Mouse (Mus musculus) CH12.LX (cell line): ENCODE data around the gene Cryzl2. TPM values are rescaled to one million over a fixed set of nuclear protein-coding genes. Genes with fewer than 3 reads are reported as not detected.

Source experiments
- DNase-seq: peaks from one replicate; pipeline ENCODE4 v3.0.0-alpha.2; 2013; ENCODE audit errors: extremely low read depth
- H3K27ac ChIP-seq: 2 replicates; pipeline ENCODE4 v1.5.1; 2012; ENCODE audit warnings: low read depth, mild to moderate bottlenecking, control low read depth, moderate library complexity; ENCODE audit not compliant: insufficient read depth
- H3K27me3 ChIP-seq: replicated peaks from 2 replicates; pipeline ENCODE3; 2012; ENCODE audit warnings: inconsistent platforms
- H3K36me3 ChIP-seq, 2 experiments: replicated peaks in 1 of 2; 2 replicates each; pipeline versions ENCODE3 to v1.6.1; 2012; ENCODE audit warnings: inconsistent platforms in 1 of 2, low read length in 1 of 2, mild to moderate bottlenecking in 1 of 2, mixed read lengths in 1 of 2, moderate library complexity in 1 of 2; ENCODE audit not compliant: control insufficient read depth in 1 of 2, insufficient read depth in 1 of 2
- H3K4me1 ChIP-seq, 2 experiments: 2 replicates each; pipeline ENCODE4 v1.6.1; 2012; ENCODE audit warnings: inconsistent platforms in 1 of 2, moderate library complexity in 1 of 2; ENCODE audit not compliant: insufficient read depth in 2 of 2, control insufficient read depth in 1 of 2
- H3K4me2 ChIP-seq: 2 replicates; pipeline ENCODE4 v1.6.1; 2012; ENCODE audit warnings: low read depth, mild to moderate bottlenecking, control low read depth; ENCODE audit not compliant: poor library complexity, insufficient read depth, severe bottlenecking
- H3K4me3 ChIP-seq, 3 experiments: fragments of 150-350 bp in 1 of 3; sonication (generic) in 1 of 3; replicated peaks in 1 of 3; 2 replicates each; pipeline versions ENCODE3 to v1.5.1; 2011 to 2012; ENCODE audit warnings: low read depth in 2 of 3, low read length in 2 of 3, mild to moderate bottlenecking in 2 of 3, moderate library complexity in 2 of 3, control low read depth in 1 of 3, improper control_type of control experiment in 1 of 3, inconsistent platforms in 1 of 3, mixed read lengths in 1 of 3; ENCODE audit not compliant: poor library complexity in 1 of 3
- H3K79me2 ChIP-seq: replicated peaks from 2 replicates; pipeline ENCODE4 v1.6.1; 2012; ENCODE audit warnings: mild to moderate bottlenecking, moderate library complexity; ENCODE audit not compliant: control insufficient read depth, poor library complexity, insufficient read depth, severe bottlenecking; ENCODE audit errors: extremely low read depth
- H3K9ac ChIP-seq: 2 replicates; pipeline ENCODE4 v1.6.1; 2012; ENCODE audit warnings: low read depth, mild to moderate bottlenecking, control low read depth, moderate library complexity; ENCODE audit not compliant: insufficient read depth
- H3K9me3 ChIP-seq: replicated peaks from 2 replicates; pipeline ENCODE3; 2012; ENCODE audit warnings: low read length, inconsistent platforms, mixed read lengths
- BHLHE40 ChIP-seq: IDR thresholded peaks from 2 replicates; pipeline ENCODE4 v1.6.1; 2011; ENCODE audit warnings: mild to moderate bottlenecking, low read depth, low read length, improper control_type of control experiment
- CHD1 ChIP-seq: IDR thresholded peaks from 2 replicates; pipeline ENCODE4 v1.6.1; 2012; ENCODE audit warnings: low read depth, low read length, improper control_type of control experiment, inconsistent platforms
- CTCF ChIP-seq, 2 experiments: IDR thresholded peaks in 1 of 2; conservative IDR thresholded peaks in 1 of 2; 2 replicates each; pipeline ENCODE4 v1.5.1; 2011 to 2012; ENCODE audit warnings: low read depth in 2 of 2, low read length in 2 of 2, improper control_type of control experiment in 1 of 2, inconsistent platforms in 1 of 2, mild to moderate bottlenecking in 1 of 2, moderate library complexity in 1 of 2
- E2F4 ChIP-seq: IDR thresholded peaks from 2 replicates; pipeline ENCODE4 v1.6.1; 2011; ENCODE audit warnings: low read depth, low read length, improper control_type of control experiment; ENCODE audit not compliant: insufficient replicate concordance
- ELF1 ChIP-seq: IDR thresholded peaks from 2 replicates; pipeline ENCODE4 v1.6.1; 2014; ENCODE audit warnings: low read depth, mild to moderate bottlenecking, inconsistent platforms, low read length, improper control_type of control experiment
- EP300 ChIP-seq: IDR thresholded peaks from 2 replicates; pipeline ENCODE4 v1.6.1; 2011; ENCODE audit warnings: low read length, improper control_type of control experiment
- HCFC1 ChIP-seq: IDR thresholded peaks from 2 replicates; pipeline ENCODE4 v1.6.1; 2012; ENCODE audit warnings: low read depth, mild to moderate bottlenecking, inconsistent platforms, low read length, improper control_type of control experiment
- IRF4 ChIP-seq: IDR thresholded peaks from 2 replicates; pipeline ENCODE4 v1.6.1; 2014; ENCODE audit warnings: low read depth, mild to moderate bottlenecking, inconsistent platforms, low read length, improper control_type of control experiment
- MEF2A ChIP-seq: IDR thresholded peaks from 2 replicates; pipeline ENCODE4 v1.6.1; 2014; ENCODE audit warnings: low read depth, mild to moderate bottlenecking, inconsistent platforms, low read length, improper control_type of control experiment, borderline replicate concordance
- POLR2A ChIP-seq: IDR thresholded peaks from 2 replicates; pipeline ENCODE4 v1.6.1; 2011; ENCODE audit warnings: low read depth, mild to moderate bottlenecking, improper control_type of control experiment, low read length
- RAD21 ChIP-seq: IDR thresholded peaks from 2 replicates; pipeline ENCODE4 v1.6.1; 2011; ENCODE audit warnings: low read depth, mild to moderate bottlenecking, low read length, improper control_type of control experiment, moderate library complexity
- SMC3 ChIP-seq: IDR thresholded peaks from 2 replicates; pipeline ENCODE4 v1.6.1; 2011; ENCODE audit warnings: low read depth, low read length, improper control_type of control experiment
- TBP ChIP-seq: conservative IDR thresholded peaks from 2 replicates; pipeline ENCODE4 v1.6.1; 2011; ENCODE audit warnings: low read depth, low read length, improper control_type of control experiment
- UBTF ChIP-seq: IDR thresholded peaks from 2 replicates; pipeline ENCODE4 v1.6.1; 2012; ENCODE audit warnings: low read depth, mild to moderate bottlenecking, inconsistent platforms, low read length, improper control_type of control experiment, moderate library complexity
- USF2 ChIP-seq: conservative IDR thresholded peaks from 2 replicates; pipeline ENCODE4 v1.6.1; 2011; ENCODE audit warnings: low read depth, low read length, improper control_type of control experiment
- ZNF384 ChIP-seq: IDR thresholded peaks from 2 replicates; pipeline ENCODE4 v1.6.1; 2012; ENCODE audit warnings: low read depth, low read length, improper control_type of control experiment, inconsistent platforms
- dilution Hi-C: fragments of 300-500 bp; cut with MboI; formaldehyde crosslinking; loops from 2 replicates; pipeline ENCODE4 v1.14.3; 2020; ENCODE audit warnings: low sequenced_read_pairs; ENCODE audit not compliant: extremely low pct_unique_long_range_greater_than_20kb, extremely low pct_ligation_motif_present
- in situ Hi-C: fragments of 300-500 bp; cut with MboI; formaldehyde crosslinking; loops from 3 replicates; pipeline ENCODE4 v1.14.3; 2019; ENCODE audit warnings: low sequenced_read_pairs, low pct_ligation_motif_present, low pct_unique_long_range_greater_than_20kb, mixed read lengths
- polyA plus RNA-seq: library from polyadenylated mRNA; unstranded; fragments of >175 nt; gene quantifications from 2 replicates; pipeline ENCODE4 v1.2.1, GENCODE M21; 2012; ENCODE audit warnings: low read depth; ENCODE audit not compliant: insufficient read length
- total RNA-seq, 2 experiments: library from RNA; depleted of rRNA; stranded (reverse); fragments of 300-350 nt in 1 of 2; fragments of >200 nt in 1 of 2; gene quantifications; 2 replicates each; pipeline ENCODE4 v1.2.3; 2012 to 2014

The Cryzl2 gene
- total and polyA plus RNA-seq, 3 experiments, result 22.5 to 41.0 (median 25.0) TPM

- in situ Hi-C loops (loop anchor here (10.0 kb wide), 1 partner anchor 359 kb away; no protein-coding TSS in a partner anchor), dilution Hi-C loops (no loop called here)
- Histone ChIP-seq H3K4me3 (no peak overlapping the region), H3K4me2 (no peak overlapping the region), H3K9me3 (no peaks in the 10 kb centered on the region), H3K79me2 (no peaks in the 10 kb centered on the region), H3K4me1 (peaks cover 10 to 50% of the 10 kb centered on the region in 2 experiments; a peak in 3 of 4 replicates), H3K27ac (no peak overlapping the region), H3K9ac (no peak overlapping the region), H3K36me3 (no peaks in the 10 kb centered on the region), H3K27me3 (no peaks in the 10 kb centered on the region)
- no peak for DNase-seq
- TF ChIP-seq ZNF384 (0 out of 2 replicates have a peak, but pooled peaks have one; percentile 38), BHLHE40 (no peak)
Observed at GRCm38 (mm10) chr1:157443723-157444561, 14.4 kb upstream of the Cryzl2 start.

GRCm38 (mm10) chr1:157444632-157445300, 13.6 kb upstream of the Cryzl2 start:
- no peak overlapping the region for H3K4me3 ChIP-seq

GRCm38 (mm10) chr1:157445398-157445910, 12.9 kb upstream of the Cryzl2 start:
- in situ Hi-C loops, result loop anchor here (10.0 kb wide), 1 partner anchor 361 kb away; no protein-coding TSS in a partner anchor
- H3K27ac ChIP-seq, result no peak overlapping the region
- peaks cover 6 to 49% of the 10 kb centered on the region in 2 experiments; a peak in 3 of 4 replicates for H3K4me1 ChIP-seq

More at GRCm38 (mm10) chr1:157444632-157445300, 13.6 kb upstream of the Cryzl2 start:
- H3K36me3 ChIP-seq, result no peaks in the 10 kb centered on the region
- H3K79me2 ChIP-seq, result no peaks in the 10 kb centered on the region
- DNase-seq, result peak; percentile 34
- peaks cover 6 to 49% of the 10 kb centered on the region in 2 experiments; a peak in 3 of 4 replicates for H3K4me1 ChIP-seq
- TF ChIP-seq POLR2A, result no peak
- TF ChIP-seq USF2, result no peak
- TF ChIP-seq CTCF (conservative IDR thresholded peaks at IDR 0.05 in 1 of 2, IDR thresholded peaks at IDR 0.05 in 1 of 2; ENCODE audit: low read depth in 2 of 2, low read length in 2 of 2), result no peak
- no peak for TF ChIP-seq HCFC1
- no peak for TF ChIP-seq RAD21
- no peak for TF ChIP-seq EP300
- no peak for TF ChIP-seq UBTF
- TF ChIP-seq SMC3, result no peak
- TF ChIP-seq MEF2A, result no peak
- H3K27me3 ChIP-seq, result no peaks in the 10 kb centered on the region
- no peak overlapping the region for H3K27ac ChIP-seq
- in situ Hi-C loops (loop anchor here (10.0 kb wide), 1 partner anchor 360 kb away; no protein-coding TSS in a partner anchor), dilution Hi-C loops (no loop called here)
- H3K4me2 ChIP-seq, result no peak overlapping the region
- H3K9me3 ChIP-seq, result no peaks in the 10 kb centered on the region
- no peak overlapping the region for H3K9ac ChIP-seq

More at GRCm38 (mm10) chr1:157445398-157445910, 12.9 kb upstream of the Cryzl2 start:
- H3K9ac ChIP-seq, result no peak overlapping the region
- TF ChIP-seq CHD1 (no peak), ELF1 (0 out of 2 replicates have a peak, but pooled peaks have one; percentile 40), IRF4 (peak; percentile 61), E2F4 (0 out of 2 replicates have a peak, but pooled peaks have one; percentile 44), TBP (peak; percentile 98)
- DNase-seq, result peak; percentile 75
- H3K4me2 ChIP-seq, result no peak overlapping the region
- dilution Hi-C loops, result no loop called here
- H3K27me3 ChIP-seq, result no peaks in the 10 kb centered on the region
- H3K9me3 ChIP-seq, result no peaks in the 10 kb centered on the region
- H3K79me2 ChIP-seq, result no peaks in the 10 kb centered on the region
- H3K4me3 ChIP-seq, result no peak overlapping the region
- no peaks in the 10 kb centered on the region for H3K36me3 ChIP-seq
